Mouse (Mus musculus): ENCODE measurements at regions not wholly inside any gene's neighbourhood (a gene's known extent, or its start where the extent isn't known, plus 50 kb on each side); places are given as distances from the start of the nearest gene placed in this dataset.

GRCm38 (mm10) chr4:12534151-12534550 lies 362.3 kb upstream of the Fam92a start:
- no peak for DNase-seq

- DNase-seq, result no peak
Observed at GRCm38 (mm10) chr4:12532961-12533360, 361.1 kb upstream of the Fam92a start.

- no peak for DNase-seq
Observed at GRCm38 (mm10) chr4:12522358-12522757, 350.5 kb upstream of the Fam92a start.

GRCm38 (mm10) chr4:12521246-12521645 lies 349.4 kb upstream of the Fam92a start:
- no peak for DNase-seq

- no peak for DNase-seq
Observed at GRCm38 (mm10) chr4:12516497-12516896, 344.7 kb upstream of the Fam92a start.

- peak in 1 of 2 experiments; percentile 4 for DNase-seq
Observed at GRCm38 (mm10) chr4:12511656-12512385, 340.0 kb upstream of the Fam92a start.

GRCm38 (mm10) chr4:12506851-12507551 lies 335.2 kb upstream of the Fam92a start:
- DNase-seq, result no peak

- DNase-seq, result no peak
Observed at GRCm38 (mm10) chr4:12501086-12501485, 329.3 kb upstream of the Fam92a start.

GRCm38 (mm10) chr4:12498426-12498825 lies 326.6 kb upstream of the Fam92a start:
- no peak for DNase-seq

- no peak for DNase-seq
Observed at GRCm38 (mm10) chr4:12492468-12492867, 320.7 kb upstream of the Fam92a start.

GRCm38 (mm10) chr4:12491306-12491705 lies 319.5 kb upstream of the Fam92a start:
- DNase-seq, result no peak

- DNase-seq, result no peak
Observed at GRCm38 (mm10) chr4:12490066-12490465, 318.3 kb upstream of the Fam92a start.

- DNase-seq, result no peak
Observed at GRCm38 (mm10) chr4:12489358-12489757, 317.5 kb upstream of the Fam92a start.

GRCm38 (mm10) chr4:12481481-12481880 lies 309.7 kb upstream of the Fam92a start:
- no peak for DNase-seq

GRCm38 (mm10) chr4:12476717-12477116 lies 304.9 kb upstream of the Fam92a start:
- no peak for DNase-seq

- DNase-seq, result no peak
Observed at GRCm38 (mm10) chr4:12474981-12475568, 303.3 kb upstream of the Fam92a start.

- no peak for DNase-seq
Observed at GRCm38 (mm10) chr4:12474421-12474820, 302.6 kb upstream of the Fam92a start.

- DNase-seq, result no peak
Observed at GRCm38 (mm10) chr4:12461701-12462100, 289.9 kb upstream of the Fam92a start.

- no peak for DNase-seq
Observed at GRCm38 (mm10) chr4:12461251-12461650, 289.4 kb upstream of the Fam92a start.

GRCm38 (mm10) chr4:12457978-12458597 lies 286.3 kb upstream of the Fam92a start:
- DNase-seq, result no peak

GRCm38 (mm10) chr4:12452086-12452485 lies 280.3 kb upstream of the Fam92a start:
- no peak for DNase-seq

- no peak for DNase-seq
Observed at GRCm38 (mm10) chr4:12425507-12425906, 253.7 kb upstream of the Fam92a start.

GRCm38 (mm10) chr4:12421628-12422319 lies 250.0 kb upstream of the Fam92a start:
- no peak for DNase-seq
